Mouse (Mus musculus): Measurements from ENCODE around the gene Golga3.

DNA sequence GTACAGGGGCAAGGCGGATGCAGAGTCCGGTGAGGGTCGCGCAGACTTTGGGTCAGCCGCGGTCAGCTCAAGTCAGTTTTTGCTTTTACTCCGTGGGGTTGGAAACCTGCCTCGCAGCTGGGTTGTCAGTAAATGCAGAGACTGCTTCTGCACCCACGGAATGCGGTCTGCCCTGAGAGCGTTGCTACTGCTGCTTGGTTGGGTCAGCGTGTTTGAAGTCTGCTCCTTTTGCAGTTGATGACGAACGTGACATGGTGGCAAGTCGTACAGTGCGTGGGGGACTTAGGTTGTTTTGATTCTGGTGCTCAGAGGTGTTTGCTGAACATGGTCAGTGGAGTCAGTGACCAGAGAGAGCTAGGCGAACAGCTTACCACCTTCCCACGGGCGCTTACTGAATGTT, 520 bp downstream of the Golga3 start:
- TF ChIP-seq POLR2A (IDR thresholded peaks at IDR 0.05; ENCODE audit: borderline replicate concordance, insufficient read depth, low read length) (no peak), CTCF (IDR thresholded peaks at IDR 0.05; ENCODE audit: borderline replicate concordance, insufficient read depth, low read depth, low read length) (no peak)

Measured in cerebellum, adult 2 months (tissue).